Mouse (Mus musculus): ENCODE data around the gene Procr. TPM values are rescaled to one million over a fixed set of nuclear protein-coding genes. Genes with fewer than 3 reads are reported as not detected.
"Not testable (repeated sequence)": the region's sequence is repeated elsewhere in the genome, so short reads cannot be mapped to it uniquely, and the experiment has no call there.

Procr gene
- under 1 TPM in 1 of 3 experiments, not detected in 2; 0.23 TPM for polyA plus RNA-seq (2017; shearing (Covaris generic))

GRCm38 (mm10) chr2:155751014-155751786 is at the start of gene Procr:
Gene Procr, plus strand, starts transcription at chr2:155751117.
- no peak for ATAC-seq

DNA sequence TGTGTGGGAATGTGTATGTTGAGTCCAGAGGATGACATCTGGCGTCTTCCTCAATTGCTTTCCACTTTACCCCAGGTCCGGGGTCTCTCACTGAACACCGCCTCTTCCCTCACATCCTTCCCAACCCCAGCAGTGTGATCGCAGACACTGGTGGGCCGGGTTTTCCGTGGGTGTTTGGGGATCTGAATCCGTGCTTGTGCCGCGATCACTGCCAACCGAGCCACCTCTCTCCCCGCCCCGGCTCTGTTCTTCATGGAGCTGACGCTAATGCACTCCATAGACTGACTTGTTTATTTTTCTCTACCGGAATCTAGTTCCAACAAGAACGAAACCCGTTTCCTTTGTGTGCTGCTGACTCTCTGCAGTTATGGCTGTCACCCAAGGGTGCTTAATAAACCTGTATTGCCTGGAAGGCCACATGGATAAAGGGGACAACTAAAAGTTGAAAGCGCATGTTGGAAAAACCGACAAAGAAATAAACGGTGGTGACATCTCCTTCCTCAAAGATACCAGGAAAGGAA is 49.5 kb upstream of the Procr start:
- ATAC-seq = no peak

DNA sequence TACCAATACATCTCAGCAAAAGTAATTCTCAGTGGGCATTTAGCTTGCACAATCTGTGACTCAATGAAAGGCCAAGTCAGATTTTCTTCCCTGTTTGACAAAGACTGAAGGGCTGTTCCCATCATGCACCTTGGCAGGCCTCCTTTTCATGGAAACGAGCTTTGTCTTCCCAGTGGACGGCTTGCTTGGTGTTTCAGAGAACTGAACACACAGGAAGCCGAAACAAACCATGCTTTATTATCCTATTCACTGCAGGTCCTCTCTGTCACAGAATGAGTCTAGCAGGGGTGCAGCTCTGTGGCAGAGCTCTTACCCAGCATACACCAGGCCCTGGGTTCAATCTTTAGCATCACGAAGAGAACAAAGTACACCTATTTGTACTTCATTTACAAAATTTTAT is 47.3 kb upstream of the Procr start:
- no peak for ATAC-seq

GRCm38 (mm10) chr2:155707251-155707650 is 43.7 kb upstream of the Procr start:
- ATAC-seq = no peak

GRCm38 (mm10) chr2:155710557-155710956 is 40.4 kb upstream of the Procr start:
- no peak for ATAC-seq

GRCm38 (mm10) chr2:155717082-155717990 is 33.6 kb upstream of the Procr start:
- ATAC-seq = no peak

DNA sequence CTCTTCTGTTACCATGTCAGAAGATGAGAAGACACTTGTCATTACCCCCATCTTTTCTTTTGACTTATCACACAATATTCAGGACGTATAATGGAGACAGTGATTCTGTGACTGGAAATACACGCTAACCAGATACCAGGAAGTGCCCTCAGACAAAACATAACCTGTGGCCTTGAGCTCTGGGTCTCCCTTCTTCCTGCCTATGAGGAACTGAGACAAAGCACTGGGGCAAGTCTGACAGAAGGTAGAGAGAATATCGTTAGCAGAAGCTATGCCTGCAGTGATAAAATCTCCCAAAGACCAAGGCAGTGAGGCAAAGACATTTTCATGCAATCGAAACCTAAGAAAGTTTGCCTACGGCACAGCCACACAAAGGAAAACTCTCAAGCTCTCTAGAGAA is 30.3 kb upstream of the Procr start:
- no peak for ATAC-seq

- no peak for ATAC-seq
Observed at GRCm38 (mm10) chr2:155724036-155724435, 26.9 kb upstream of the Procr start.

GRCm38 (mm10) chr2:155724526-155724925 is 26.4 kb upstream of the Procr start:
- ATAC-seq = no peak

DNA sequence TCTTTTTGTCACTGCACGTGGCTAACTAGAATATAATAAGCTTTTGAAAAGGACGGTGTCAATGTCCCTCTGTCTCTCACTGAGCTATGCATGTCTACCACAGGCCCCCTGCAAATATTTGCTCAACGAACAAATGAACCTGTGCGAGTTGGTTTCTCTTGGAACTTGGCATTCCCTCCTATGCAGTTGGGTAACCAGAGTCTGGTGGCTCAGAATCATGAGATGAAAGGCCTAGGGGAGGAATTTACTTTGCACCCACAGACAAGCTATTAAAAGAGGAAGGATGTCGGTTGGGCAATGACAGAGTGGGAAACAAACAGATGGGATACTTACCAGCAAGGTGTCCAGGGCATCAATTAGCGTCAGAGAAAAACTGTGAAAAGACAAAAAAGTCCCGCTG is 24.6 kb upstream of the Procr start:
- no peak for ATAC-seq

DNA sequence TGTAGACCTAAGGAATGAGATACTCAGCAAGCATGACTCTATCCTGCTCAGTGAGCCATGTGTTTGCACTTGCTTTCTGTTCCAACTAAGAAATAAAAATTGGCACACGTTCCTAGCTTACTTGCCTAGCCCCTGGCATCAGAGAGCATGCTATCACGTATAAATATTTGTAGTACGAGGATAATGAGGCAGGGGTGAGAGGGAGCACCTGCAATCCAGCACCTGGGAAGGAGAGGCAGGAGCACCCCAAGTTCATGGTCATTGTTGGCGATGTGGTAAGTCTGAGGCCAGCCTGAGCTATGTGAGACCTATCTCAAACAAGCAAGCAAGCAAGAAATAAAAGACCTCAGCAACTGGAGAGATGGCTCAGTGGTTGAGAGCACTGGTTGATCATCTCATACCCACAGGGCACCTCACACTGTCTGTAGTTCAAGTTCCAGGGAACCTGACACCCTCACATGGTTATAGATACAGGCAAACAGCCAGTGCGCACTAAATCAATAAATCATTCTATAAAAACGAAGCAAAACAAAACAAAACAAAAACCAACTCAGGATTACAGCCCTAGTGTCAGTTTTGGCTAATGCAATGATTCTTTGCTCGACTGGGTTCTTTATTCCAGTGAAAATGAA is 23.0 kb upstream of the Procr start:
- no peak for ATAC-seq

- ATAC-seq = no peak
Observed at GRCm38 (mm10) chr2:155728742-155729141, 22.2 kb upstream of the Procr start.

- peak; percentile 99 for ATAC-seq
Observed at GRCm38 (mm10) chr2:155729158-155729645, 21.7 kb upstream of the Procr start, which contains the start of gene Edem2. Gene Edem2, minus strand, starts transcription at chr2:155729475.

- no peak for ATAC-seq
Observed at GRCm38 (mm10) chr2:155735080-155735479, 15.8 kb upstream of the Procr start.

GRCm38 (mm10) chr2:155735766-155736165 is 15.2 kb upstream of the Procr start, which contains the start of gene Gm17581:
Gene Gm17581, minus strand, starts transcription at chr2:155735866.
- not testable (repeated sequence) for ATAC-seq

DNA sequence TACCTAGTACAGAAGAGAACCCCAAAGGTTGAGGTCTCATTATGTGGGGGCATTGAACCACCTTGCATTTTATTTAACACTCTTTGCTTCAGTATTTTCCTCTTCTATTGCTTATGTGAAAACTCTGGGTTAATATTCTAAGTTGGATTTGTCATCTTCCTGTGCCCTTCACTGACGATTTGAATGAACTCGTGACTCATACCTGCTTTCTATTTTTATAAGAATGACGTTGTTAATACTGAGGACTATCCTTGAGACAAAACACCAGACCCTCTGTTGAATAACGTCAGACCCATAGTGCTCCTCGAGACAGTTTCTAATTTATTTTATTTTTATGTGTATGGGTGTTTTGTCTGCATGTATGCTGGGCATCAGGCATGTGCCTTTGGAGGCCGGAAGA is 14.0 kb upstream of the Procr start:
- no peak for ATAC-seq

GRCm38 (mm10) chr2:155737803-155738202 is 13.1 kb upstream of the Procr start:
- no peak for ATAC-seq

GRCm38 (mm10) chr2:155742211-155742610 is 8.7 kb upstream of the Procr start:
- ATAC-seq = no peak

- ATAC-seq = no peak
Observed at GRCm38 (mm10) chr2:155742931-155743337, 8.0 kb upstream of the Procr start.

DNA sequence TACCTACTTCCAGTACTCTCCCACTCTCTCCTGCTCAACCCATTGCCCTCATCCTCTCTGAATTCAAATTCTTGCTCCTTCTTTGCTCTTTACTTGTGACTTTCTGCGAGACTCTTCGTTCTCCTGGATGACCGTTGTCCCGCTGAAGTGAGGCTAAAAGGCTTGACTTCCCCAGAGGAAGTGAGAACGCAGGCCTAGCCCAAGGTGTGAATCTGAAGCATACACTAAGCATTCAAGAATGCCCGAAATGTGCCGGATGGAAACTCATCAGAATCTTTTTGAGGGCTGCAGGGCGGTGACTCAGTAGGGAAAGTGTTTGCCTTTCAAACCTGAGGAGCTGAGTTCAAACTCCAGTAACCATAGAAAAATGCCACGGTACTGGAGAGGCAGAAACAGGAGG is 7.6 kb upstream of the Procr start:
- no peak for ATAC-seq

DNA sequence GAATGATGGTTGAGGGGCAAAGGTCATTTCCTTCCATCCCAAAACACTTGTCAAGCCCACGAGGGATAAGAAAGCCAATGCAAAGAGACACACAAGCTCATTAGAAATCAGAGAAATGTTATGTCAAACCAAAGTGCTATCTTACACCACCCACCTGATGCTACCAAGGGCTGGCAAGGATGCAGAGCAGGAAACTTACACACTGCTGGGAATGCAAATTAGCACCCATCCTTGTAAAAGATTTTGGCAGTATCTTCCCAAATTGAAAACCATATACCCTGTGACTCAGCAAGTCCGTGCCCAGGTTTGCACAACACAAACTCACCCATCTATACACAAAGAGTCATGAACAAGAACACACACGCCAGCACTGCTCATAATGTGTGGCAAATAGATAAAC is 5.4 kb upstream of the Procr start:
- ATAC-seq = no peak

DNA sequence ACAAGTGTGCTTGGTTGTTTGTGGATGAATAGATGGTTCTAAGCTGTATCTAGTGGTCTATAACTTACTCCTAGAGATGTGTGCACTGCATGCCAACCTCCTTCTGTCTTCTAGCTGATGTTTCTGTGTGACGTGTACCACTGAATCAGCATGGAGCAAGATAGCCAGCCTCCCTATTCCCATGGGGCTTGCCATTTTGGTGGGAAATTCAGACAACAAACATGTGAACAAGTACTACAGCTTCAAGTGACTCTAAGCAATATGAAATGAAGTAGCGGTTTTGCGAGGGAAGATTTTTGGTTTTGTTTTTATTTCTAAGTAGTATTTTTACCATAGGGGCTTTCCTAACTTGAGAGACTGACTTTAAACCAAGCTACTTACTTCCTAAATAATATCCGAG is 1.5 kb upstream of the Procr start:
- no peak for ATAC-seq

GRCm38 (mm10) chr2:155755746-155756145 is 4.8 kb downstream of the Procr start:
- no peak for ATAC-seq
